Mouse (Mus musculus) mesoderm, embryonic 11.5 days (tissue): ENCODE data around the gene Gm10644.

Source experiments
- DNase-seq: peaks from one replicate; pipeline ENCODE4 v3.0.0-alpha.2; 2012; ENCODE audit warnings: low read depth, low spot score

Gm10644 gene

DNA sequence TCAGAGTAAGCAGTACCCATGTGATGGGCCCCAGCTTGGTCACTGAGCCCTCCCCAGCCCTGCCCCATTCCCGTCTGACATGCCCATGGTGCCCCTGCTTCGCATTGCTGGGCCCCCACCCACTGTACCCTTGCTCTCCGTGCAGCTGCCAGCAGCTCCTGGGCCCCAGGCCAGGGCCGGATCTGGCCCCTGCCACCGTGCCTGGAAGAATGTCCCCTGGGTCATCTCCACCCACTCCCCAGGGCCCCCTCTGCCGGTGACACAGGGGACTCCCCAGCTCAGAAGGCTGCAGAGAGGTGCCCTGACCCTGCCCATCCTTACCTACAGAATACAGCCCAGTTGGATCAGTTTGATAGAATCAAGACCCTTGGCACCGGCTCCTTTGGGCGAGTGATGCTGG lies 25.8 kb upstream of the Gm10644 start:
- no peak for DNase-seq

DNA sequence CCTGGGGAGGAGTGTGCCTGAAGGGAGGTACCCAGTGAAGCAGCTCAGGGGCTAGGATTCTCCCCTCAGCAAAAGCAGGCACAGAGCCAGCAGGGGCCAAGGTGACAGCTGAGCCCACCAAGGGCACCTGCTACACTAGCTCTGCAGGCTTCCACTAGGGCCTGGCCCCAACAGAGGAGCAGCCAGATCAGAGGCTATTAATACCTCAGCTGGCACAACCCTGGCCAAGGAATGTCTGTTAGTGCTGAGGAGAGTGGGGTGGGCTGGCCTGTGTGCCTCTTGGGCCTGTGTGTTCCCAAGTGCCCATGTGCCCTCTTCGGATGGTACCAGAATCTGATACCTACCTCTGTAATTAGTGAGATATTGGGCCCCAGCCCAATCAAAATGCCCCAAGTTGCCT lies 25.2 kb upstream of the Gm10644 start:
- DNase-seq: no peak

DNA sequence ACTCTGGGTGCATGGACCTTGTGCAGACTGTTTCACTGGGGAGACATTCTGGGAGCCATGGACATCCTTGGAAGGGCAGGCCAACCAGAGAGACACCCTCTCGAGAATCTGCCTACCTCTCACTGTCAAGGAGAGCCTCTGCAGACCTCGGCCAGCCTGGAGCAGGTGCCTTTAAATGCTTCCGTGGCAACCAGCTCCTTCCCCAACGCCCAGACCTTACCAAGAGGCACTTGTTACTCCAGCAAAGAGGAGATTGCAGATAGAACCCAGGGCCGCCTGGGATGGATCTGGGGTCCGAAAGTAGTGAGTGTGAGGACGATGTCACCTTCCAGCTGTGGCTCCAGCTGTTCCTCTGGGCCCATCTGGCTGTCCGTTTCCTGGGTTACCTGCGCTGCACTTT lies 23.2 kb upstream of the Gm10644 start:
- DNase-seq: no peak

DNA sequence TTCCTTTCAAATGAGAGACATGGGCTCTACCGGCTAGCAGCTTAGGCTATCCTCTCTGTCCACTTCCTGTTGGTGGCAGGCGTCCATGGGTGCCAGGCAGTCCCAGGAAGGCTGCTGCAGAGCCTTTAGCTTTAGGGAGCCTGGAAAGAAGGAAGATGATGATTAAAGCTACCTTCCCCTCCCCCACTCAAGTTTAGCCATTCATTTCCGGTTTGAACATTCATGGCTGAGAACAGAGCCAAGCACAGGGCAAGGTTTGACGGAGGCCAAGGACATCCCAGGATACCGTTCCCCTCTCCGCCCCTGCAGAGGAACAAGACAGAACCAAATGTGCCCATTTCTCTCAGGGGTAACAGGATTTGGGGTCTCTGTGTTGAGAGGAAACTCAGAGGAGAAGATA lies 22.6 kb upstream of the Gm10644 start:
- no peak for DNase-seq

DNA sequence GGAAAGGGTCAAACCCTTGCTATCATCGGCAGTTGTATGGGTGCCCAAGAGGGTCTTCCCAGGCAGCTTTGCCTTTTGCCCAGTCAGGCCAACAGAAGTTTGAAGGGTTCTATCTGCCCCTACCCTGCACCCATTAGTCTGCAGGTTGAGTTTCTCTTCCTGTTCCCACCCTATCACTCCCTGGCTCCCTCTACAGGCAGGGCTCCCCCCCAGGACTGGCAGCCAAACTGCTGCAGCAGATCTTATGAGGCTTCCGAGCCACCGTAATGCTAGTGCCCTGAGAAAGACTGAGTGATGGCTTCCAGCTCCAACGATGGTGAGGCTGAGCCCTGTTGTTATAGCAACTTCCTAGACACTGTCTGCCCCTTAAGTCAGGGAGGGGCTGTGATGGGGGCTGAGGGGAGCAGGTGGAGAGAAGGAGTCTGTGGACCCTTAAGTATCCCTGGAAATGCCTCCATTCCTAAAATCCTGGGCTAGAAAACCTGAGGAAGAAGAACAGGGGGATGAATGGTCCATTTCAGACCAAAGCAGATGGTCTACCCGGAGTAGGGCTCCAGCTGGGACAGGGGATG lies 21.9 kb upstream of the Gm10644 start:
- DNase-seq: no peak

DNA sequence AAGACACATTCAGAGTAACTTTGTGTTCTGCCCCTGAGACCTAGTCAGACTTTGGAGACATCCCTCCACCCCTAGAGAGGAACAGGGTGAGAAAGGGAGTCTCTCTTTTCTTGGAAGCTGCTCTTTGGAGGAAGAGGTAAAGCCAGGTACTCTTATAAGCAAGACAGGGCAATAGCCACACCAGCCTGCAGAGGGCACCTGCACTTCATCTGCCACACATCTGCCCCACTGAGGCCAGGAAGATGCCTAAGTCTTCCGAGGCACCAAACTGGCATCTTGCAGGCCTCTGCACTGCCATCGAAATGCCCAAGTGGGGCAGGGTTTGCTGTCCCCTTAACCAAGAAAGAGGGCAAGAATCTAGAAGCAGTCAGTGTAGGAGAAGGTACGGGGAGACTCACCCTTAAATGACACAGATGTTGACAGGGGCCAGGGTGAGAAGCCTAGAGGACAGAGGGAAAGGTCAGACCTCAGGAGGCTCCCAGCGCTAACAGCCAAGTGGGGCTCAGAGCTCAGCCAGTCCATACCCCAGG lies 21.2 kb upstream of the Gm10644 start:
- no peak for DNase-seq

DNA sequence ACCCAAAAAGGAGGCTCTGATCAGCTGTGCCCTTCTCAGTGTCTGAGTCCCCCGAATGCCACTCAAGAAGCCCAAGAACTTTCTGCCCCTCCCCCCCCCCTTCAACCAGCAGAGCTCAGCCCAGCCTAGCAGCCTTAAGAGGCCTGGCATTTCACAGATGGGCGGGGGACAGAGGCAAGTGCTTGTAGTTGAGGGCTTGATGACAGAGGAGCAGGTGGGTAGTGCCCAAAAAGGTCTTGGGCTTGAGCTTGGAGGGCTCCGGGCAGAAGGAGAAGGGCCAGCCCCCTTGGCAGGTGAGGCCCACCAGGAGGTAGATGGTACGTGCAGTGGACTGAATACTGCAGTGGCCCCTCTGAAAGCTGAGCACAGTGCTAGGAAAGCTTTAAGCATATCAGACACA lies 19.5 kb upstream of the Gm10644 start:
- DNase-seq: no peak

DNA sequence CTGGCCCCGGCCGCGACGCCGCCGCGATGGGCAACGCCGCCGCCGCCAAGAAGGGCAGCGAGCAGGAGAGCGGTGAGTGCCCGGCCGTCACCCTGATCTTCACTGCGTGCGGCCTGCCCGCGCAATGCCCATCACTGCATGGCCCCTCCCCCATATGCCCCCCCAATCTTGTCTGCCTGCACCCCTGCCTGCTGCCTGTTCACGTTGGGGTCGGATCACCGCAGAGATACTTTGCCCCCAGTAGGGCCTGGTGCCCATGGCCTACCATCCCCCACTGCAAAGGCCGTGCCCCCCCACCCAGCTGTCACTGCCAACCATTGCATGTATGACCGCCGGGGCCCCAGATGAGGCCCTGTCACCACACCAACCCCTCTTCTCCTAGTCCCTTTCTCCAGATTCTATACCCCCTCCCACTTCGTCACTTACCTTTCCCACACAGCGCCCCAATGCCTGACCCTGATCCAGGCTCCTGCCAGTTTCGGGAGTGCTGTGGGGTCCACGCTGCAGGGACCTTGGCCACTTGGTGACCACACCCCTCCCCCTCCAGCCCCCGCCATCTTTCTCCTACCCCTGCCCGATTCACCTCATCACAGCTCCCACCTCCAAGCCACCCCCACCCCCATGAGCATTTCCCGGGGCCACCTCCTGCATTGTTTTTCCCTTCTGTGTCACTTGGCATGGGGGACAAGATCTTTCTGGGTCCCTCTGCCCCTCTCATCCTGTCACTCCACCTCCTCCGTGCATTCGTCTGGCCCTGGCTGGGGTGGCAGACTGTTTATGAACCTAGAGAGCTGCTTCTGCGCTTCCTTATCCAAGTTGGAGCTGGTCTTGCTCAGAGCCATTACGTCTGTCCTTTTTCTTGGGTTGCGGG lies 18.4 kb upstream of the Gm10644 start:
- no peak for DNase-seq

DNA sequence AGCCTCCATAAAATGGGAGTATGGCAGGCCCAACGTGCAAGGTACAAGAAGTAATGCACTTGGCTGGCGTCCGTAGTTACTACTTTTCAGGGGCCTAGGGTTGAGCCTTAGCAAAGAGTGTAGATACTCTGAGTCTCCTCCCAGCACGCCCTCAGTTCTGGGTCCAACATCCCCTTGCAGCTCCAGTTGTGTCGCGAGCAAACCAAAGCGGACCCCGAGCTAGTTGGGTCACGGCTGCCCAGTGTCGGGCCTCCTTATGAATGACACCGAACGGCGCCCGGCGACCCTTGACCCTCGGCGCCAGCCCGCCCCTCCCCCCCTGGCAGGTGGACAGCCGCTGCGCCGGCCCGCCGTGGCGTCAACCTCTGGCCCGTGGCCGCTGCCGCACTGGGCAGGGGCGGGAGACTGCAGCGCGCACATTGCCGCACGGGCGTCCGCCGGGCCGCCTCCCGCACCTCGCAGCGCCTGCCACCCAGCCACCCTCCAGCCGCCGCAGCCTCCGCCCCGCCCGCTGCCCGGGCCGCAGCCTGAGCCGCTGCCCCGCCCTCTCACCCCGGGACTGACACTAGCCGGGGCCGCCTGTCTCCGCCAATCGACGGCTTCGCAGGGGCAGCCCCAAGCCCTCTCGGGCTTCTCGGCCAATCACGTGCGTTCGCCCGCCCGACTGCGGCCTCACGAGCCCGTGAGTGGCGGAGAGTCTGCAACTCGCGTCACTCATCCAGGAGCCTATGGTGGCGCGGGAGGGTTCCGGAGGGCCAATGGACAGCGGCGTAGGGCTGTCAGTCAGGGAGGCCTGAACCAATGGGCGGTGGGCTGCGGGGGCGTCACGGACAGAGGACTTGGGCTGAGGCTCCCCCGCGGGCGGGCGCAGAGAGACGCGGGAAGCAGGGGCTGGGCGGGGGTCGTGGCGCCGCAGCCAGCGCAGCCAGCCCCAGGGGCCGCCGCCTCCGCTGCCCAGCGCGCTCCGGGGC lies 17.4 kb upstream of the Gm10644 start, which contains the start of gene Prkaca:
Gene Prkaca, plus strand, starts transcription at position 844 of the 971 bp plus-strand sequence.
- peak; percentile 99 for DNase-seq

DNA sequence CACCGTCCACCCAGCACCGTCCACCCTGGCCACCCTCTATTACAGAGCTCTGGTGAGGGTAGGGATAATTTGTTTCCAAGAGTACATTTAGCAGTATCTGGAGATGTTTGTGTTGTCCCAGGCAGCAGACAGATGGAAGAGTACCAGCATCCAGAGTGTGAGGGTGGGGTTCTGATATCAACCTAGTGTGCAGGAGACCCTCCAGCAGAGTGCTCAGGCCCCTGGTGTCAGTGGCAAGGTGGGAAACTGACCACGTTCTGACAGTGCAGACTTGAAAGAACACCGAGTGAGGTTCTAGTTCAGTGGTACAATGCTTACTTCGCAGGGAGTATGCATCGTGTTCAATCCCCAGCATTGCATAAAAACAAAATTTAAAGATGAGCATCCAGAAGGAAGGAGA lies 16.7 kb upstream of the Gm10644 start:
- no peak for DNase-seq

DNA sequence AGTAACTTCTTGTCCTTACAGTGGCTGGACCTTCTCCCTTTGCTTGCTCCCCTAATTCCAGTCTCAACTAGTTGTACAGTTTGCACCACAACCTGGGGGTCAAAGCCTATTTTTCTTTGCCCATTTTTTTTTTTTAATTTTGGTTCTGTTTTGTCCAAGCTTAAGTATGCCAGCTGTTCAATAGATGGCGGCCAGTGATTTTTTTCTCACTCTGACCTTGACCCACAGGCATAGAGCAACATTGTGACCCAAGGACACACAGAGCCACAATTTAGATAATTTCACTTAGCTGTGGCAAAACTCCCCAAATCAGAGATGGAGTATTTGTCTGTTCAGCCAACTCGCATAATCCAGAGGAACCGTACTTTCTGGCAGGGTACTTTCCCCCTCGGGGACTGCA lies 16.1 kb upstream of the Gm10644 start:
- no peak for DNase-seq

DNA sequence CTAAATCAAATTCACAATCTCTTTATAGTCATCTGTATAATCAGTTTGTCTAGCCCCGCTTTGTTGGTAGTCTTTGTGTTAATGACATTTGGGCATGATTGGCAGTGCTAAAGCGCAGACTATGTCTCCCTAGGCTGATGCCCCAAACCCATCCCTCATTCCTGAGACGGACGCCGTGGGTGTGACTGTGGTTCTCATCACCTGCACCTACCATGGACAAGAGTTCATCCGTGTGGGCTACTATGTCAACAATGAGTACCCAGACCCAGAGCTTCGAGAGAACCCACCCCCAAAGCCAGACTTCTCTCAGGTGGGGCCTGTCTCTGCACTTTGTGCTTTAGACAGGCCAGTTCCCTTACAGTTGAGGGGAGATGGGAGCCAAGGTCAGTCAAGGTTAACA lies 12.7 kb upstream of the Gm10644 start:
- DNase-seq: no peak

DNA sequence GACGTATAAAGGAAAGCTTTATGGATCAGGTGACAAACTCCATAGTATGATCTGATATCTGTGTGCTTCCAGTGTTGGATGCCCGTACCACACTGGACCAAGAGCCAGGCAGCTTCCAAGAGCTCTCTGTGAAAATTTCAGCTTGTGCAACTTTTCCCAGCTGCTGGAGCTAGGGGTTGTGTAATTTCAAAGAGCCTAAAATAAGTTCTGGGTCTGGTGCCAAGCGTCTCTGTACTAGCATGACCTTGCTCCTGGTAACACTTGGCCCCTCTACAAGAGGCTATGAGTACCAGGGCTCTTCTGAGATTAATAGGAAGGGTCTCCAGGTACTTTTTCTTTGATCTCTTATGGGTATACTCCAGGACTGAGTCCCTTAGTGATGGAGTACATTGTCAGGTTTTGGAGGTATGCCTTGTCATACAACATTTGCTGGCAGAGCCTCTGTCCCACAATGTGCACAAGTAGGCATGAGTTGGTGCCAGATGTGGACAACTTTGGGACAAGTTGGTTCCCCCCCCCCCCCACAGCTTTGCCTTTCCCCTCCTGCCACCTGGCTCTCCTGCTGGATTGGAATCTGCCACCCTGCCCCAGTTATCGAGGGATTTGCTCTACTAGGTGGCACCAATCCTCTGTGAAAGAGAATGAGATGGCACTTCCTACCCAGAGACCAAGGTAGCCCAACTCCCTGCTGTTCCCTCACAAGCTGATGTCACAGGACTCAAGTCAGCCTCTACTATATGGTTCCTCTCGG lies 9.2 kb upstream of the Gm10644 start:
- DNase-seq: no peak

DNA sequence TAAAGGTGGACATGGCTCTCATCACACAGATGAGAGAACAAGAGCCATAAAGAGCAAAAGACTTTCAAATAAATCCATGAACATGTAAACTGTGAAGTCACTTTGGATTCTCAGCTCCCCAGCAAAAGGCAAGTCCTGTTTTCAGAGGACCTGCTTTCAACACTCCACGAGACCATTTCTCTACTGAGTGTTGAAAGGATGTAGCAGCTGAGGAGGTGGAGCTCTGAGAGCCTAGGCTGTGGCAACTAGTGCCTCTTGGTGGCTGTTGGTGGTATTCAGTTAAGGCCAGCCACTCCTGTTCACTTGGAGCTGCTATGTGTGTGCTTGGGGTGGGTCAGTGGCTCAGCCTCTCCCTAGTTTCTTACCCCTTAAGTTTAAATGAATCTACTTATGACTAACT lies 1.8 kb upstream of the Gm10644 start:
- peak; percentile 22 for DNase-seq

DNA sequence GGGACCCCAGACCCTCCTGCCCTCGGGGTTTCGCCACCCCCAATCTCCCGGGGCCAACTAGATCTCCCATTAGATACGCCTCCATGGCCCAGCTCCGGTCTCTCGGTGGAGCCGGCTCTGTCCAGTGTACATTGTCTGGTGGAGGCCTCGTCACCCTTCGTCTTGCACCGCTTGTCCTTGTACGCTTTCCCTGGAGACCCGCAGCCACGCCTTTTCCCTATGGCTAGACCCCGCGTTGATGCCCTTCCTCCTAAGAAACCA lies 883 bp upstream of the Gm10644 start:
- DNase-seq: no peak

DNA sequence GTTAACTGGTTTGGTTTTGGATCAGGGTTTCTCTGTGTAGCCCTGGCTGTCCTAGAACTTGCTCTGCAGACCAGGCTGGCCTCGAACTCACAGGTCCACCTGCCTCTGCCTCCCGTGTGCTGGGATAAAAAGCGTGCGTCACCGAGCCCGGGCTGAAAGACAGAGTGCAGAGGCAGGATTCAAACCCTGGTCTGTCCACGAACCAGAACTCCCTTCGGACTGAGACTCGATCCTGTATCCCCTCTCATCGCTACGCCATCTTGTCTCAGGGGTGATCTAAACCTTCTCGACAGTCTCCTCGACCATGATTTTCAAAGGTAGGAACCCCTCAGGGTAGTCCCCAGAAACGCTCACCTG lies 278 bp downstream of the Gm10644 start:
- DNase-seq: no peak

DNA sequence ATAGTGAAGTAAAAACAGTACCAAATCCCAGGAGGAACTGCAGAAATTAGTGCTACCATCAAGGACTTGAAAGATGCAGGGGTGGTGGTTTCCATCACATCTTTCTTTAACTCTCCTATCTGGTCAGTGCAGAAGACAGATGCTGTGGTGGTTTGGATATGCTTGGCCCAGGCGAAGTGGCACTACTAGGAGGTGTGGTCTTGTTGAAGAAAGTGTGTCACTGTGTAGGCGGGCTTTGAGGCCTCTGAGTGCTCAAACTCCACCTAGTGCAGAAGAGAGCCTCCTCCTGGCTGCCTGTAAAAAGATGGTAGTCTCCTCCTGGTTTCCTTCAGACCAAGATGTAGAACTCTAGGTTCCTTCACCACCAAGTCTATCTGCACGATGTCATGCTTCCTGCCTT lies 9.5 kb downstream of the Gm10644 start:
- DNase-seq: no peak

DNA sequence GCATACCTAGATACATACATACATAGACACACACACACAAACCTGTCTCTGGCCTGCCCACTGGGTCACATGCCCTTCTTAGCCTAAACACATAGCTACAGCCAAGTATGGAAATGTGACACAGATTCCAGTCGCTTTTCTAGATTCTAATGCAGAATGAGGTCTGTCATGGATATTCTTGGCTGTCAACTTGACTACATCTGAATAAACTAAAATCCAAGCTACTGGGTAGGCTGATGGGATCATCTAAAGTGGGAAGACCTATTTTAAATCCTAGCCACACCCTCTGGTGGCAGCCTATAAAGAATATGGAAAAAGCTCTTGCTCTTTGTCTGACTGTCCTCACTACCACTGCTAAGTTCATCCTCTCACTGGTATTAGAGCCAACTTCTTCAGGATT lies 12.6 kb downstream of the Gm10644 start:
- DNase-seq: no peak

DNA sequence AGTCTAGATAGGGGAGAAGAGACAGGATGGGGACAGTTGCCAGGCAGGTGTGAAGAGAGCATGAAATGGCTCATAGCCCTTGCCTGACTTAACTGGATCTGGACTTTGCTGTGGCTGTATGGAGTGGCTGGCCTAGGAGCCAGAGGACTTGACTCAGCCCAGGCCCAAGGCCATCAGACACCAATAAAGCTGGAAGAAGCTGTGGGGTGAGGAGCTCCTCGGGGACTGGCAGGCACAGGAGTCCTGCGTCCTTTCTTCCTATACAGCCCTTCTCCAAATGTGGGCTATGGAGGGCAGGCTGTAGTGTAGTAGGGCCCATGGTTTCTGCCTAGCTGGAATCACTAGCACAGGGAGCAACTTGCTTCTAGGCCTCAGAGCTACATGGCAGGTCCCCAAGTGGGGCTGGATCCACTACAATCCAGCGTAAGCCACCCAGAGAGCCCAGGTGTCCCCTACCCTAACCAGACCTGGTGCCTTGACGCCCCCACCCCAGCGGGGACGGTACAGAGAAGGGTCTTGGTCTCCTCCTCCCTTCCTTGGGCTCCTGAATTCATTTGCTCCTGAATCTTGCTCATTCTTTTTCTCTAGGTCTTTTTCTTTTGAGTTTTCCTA lies 13.8 kb downstream of the Gm10644 start:
- DNase-seq: no peak

DNA sequence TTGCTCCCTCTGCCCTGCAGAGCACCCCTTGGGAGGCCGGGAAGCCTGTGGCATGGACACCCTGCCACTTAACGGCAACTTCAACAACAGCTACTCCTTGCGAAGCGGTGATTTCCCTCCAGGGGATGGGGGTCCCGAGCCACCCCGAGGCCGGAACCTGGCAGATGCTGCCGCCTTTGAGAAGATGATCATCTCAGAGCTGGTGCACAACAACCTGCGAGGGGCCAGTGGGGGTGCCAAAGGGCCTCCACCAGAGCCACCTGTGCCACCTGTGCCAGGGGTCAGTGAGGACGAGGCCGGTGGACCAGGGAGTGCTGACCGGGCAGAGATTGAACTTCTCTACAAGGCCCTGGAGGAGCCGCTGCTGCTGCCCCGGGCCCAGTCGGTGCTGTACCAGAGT lies 16.7 kb downstream of the Gm10644 start:
- DNase-seq: no peak

DNA sequence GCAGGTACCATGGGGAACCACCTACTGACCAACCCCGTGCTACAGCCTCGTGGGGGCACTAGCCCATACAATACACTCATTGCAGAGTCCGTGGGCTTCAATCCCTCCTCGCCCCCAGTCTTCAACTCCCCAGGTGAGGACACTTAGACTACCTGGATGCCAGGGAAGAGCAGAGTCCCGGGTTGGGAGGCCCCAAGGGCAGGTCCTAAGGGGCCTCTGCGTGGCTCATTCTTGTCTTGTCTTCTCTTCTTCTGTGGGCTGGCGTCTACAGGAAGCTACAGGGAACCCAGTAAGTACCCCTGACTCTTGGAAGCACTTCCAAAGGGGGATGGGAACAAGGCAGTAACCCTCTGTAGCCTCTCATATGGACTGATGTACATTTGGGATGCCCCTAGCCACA lies 17.4 kb downstream of the Gm10644 start:
- DNase-seq: no peak
